Mouse (Mus musculus) v-Abl transformed pro-B cells (cell line): ENCODE measurements around the gene Gm17660.

Experiments
- in situ Hi-C, 2 experiments: fragments of 400-800 bp; cut with MboI; formaldehyde crosslinking; loops; one replicate each; pipeline ENCODE4 v1.15.1; 2025; ENCODE audit not compliant: unreplicated experiment in 2 of 2

The Gm17660 gene

GRCm38 (mm10) chr5:104077508-104077907 is at the start of gene Gm17660:
Gm17660 (minus strand) TSS chr5:104077608.
- in situ Hi-C loops, result no loop called here

- in situ Hi-C loops, result no loop called here
Measured at GRCm38 (mm10) chr5:104126561-104127320, 49.3 kb upstream of the Gm17660 start.

- in situ Hi-C loops, result no loop called here
Measured at GRCm38 (mm10) chr5:104124016-104124658, 46.7 kb upstream of the Gm17660 start.

- in situ Hi-C loops, result no loop called here
Measured at GRCm38 (mm10) chr5:104115890-104116289, 38.5 kb upstream of the Gm17660 start.

- in situ Hi-C loops, result no loop called here
Measured at GRCm38 (mm10) chr5:104115118-104115517, 37.7 kb upstream of the Gm17660 start.

GRCm38 (mm10) chr5:104113491-104114172 is 36.2 kb upstream of the Gm17660 start, which contains the start of gene Sparcl1:
Sparcl1 (minus strand) TSS chr5:104113733.
- in situ Hi-C loops, result no loop called here

GRCm38 (mm10) chr5:104112511-104112910 is 35.1 kb upstream of the Gm17660 start:
- in situ Hi-C loops, result no loop called here

GRCm38 (mm10) chr5:104112016-104112415 is 34.6 kb upstream of the Gm17660 start:
- in situ Hi-C loops, result no loop called here

GRCm38 (mm10) chr5:104110171-104110920 is 32.9 kb upstream of the Gm17660 start:
- in situ Hi-C loops, result no loop called here

- in situ Hi-C loops, result loop anchor here in 1 of 2 experiments (10.0 kb wide), 1 partner anchor 215 kb away; the partner anchor contains the start of gene Mepe
Measured at GRCm38 (mm10) chr5:104109516-104109915, 32.1 kb upstream of the Gm17660 start.

- in situ Hi-C loops, result loop anchor here in 1 of 2 experiments (10.0 kb wide), 1 partner anchor 216 kb away; the partner anchor contains the start of gene Mepe
Measured at GRCm38 (mm10) chr5:104108879-104109369, 31.5 kb upstream of the Gm17660 start.

GRCm38 (mm10) chr5:104108127-104108875 is 30.9 kb upstream of the Gm17660 start:
- in situ Hi-C loops, result loop anchor here in 1 of 2 experiments (10.0 kb wide), 1 partner anchor 216 kb away; the partner anchor contains the start of gene Mepe

GRCm38 (mm10) chr5:104104111-104104510 is 26.7 kb upstream of the Gm17660 start:
- in situ Hi-C loops, result loop anchor here in 1 of 2 experiments (10.0 kb wide), 1 partner anchor 221 kb away; the partner anchor contains the start of gene Mepe

- in situ Hi-C loops, result loop anchor here in 1 of 2 experiments (10.0 kb wide), 1 partner anchor 222 kb away; the partner anchor contains the start of gene Mepe
Measured at GRCm38 (mm10) chr5:104103171-104103570, 25.8 kb upstream of the Gm17660 start.

GRCm38 (mm10) chr5:104101678-104102531 is 24.5 kb upstream of the Gm17660 start:
- in situ Hi-C loops, result loop anchor here in 1 of 2 experiments (10.0 kb wide), 1 partner anchor 223 kb away; the partner anchor contains the start of gene Mepe

GRCm38 (mm10) chr5:104096078-104096938 is 18.9 kb upstream of the Gm17660 start:
- in situ Hi-C loops, result no loop called here

GRCm38 (mm10) chr5:104095416-104096077 is 18.1 kb upstream of the Gm17660 start:
- in situ Hi-C loops, result no loop called here
